Mouse (Mus musculus): ENCODE results near the gene Zfp454.

Zfp454 gene

DNA sequence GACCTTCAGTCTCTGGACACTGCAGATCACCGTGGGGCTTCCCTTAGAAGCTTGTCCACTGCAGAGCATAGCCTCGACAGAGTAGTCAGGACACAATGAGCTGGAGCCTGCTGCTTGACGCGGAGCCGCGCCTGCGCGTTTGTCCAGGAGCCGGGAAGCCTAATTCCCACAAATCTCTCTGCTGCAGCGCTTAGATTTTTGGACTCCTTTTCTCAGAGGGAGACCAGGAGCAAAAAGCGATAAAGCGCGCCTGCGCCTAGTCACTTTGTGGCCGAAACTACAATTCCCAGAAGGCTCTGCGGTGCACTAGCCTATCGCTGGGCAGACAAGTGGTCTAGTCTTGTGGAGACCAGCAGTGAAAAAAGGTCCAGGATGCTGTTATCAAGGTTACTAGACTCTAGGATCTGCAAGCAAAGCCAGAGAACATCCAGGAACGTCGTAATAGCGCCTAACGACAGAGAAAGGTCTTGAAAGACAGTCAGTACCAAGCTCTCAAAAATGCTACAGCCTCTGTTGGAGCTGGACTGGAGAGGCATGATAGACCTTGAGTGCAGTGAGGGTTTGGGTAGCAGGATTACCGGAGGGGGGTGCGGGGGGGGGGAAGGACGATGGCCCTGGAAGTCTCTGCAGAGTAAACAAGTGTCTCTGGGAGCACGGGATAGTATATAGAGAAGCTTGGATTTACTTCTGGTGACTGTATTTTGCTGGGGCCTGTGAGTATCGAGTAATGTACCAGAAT lies at the start of gene Zfp454:
Zfp454 (minus strand) TSS at position 262 of the 739 bp plus-strand sequence.
- peak; percentile 88 for DNase-seq (ENCODE audit: low spot score)

DNA sequence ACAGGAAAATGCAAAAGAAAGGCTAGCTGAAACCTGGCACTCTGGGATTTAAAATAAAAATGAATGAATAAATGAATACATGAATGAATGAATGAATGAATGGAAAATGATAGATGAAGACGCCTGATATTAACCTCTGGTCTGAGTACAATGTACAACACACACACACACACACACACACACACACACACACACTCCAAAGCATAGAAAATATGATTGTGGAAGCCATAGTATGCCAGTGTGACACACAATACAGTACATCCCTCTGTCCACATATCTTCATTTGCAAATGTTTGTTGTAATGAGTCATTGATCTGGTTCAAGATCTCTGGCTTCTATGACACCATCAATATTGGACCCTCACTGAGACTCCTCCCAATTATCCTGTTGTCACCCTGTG lies 44.6 kb upstream of the Zfp454 start:
- DNase-seq (ENCODE audit: low spot score) = no peak

DNA sequence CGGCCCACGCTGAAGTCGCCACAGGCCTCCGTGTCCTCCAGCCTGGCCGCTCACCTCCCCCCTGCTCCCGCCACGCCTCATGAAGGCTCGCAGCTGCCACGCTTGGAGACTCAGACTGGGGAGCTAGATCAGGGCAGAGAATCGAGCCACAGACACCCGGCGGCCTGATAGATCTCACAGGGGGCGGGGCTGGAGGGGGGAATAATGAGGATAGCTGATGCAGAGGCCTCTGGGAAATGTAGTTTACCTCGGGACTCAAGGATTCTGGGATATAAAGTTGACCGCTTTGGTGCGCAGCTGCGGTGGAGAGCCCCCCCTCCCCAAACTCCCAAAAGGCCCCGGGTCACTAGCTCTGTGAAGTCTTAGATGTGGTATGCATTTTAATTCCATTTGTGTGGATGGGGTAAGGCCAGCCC lies 44.0 kb upstream of the Zfp454 start, which contains the start of gene Zfp354b:
Zfp354b (minus strand) TSS at position 183 of the 416 bp plus-strand sequence.
- peak; percentile 86 for DNase-seq (ENCODE audit: low spot score)

DNA sequence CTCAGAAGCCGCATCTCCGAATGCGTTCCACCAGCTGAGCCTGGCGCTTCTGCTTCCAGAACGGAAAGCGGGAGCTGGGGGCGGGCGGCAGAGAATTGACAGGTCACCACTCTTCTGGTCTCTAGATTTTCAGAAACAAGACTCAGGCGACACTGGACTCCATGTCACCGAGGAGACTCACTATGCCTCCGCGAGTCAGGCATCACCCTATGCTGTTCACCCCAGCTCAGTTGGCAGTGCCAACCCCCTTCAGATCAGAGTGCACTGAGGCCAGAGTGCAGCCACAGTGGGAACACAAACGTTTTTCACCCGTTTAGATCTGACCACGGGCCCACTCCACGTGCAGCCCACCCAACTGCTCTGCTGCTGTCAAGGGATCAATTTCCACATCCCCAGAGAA lies 43.6 kb upstream of the Zfp454 start:
- DNase-seq (ENCODE audit: low spot score) = peak; percentile 3

DNA sequence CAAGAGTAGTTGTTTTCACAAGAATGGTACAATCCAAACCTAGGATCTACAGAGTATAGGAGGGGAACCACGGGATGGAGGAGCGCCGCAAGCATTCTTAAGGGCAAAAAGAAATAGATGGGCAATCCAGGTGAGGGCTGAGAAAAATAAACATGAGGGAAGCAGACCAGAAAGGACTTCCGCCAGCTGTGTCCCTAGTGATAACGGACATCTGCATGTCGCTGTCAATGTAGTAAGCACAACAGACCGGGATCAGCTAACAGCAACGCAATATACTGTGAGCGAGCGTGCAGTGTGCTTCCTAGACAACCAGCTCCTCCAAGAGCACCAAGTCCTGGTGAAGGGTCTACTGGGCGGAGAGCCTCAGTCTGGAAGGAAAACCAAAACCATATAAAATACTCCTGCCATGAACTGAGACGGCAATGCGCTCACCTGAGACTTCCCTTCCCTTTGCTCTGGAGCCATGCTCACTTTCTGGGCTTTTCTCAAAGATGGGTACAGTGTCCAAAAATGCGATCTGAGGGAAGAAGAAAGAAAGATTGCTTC lies 43.1 kb upstream of the Zfp454 start:
- no peak for DNase-seq (ENCODE audit: low spot score)

DNA sequence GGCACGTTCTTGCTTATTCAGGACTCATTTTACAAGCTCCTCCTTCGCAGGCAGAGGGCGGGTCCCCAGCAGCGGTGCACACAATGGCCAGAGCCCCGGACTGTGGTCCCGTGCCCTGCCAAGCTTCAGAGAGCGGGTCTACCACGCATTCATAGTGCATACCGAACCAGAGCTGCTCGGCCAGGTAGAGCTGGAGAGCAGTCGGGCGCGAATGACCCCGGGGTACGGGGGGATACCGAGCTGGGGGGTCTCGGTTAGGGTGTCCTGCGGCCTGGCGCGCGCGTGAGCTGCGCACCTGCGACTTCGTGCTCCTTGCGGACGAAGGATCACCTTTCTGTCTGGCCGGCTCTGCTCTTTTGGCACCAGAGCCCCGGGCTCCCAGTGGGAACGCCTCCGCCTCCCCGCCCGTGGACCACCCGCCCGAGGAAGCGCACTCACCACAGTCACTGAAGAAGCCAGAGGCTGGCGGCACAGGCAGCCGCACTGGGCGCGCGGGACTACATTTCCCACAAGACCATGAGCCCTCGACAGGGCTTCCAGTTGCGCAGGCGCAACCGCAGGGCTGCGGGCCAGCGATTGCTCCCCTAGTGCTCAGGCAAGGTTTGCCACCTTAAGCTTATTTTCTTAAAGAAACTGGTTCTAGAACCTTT lies 28.3 kb upstream of the Zfp454 start, which contains the start of gene Zfp2:
Zfp2 (minus strand) TSS at position 495 of the 650 bp plus-strand sequence.
- peak; percentile 85 for DNase-seq (ENCODE audit: low spot score)

DNA sequence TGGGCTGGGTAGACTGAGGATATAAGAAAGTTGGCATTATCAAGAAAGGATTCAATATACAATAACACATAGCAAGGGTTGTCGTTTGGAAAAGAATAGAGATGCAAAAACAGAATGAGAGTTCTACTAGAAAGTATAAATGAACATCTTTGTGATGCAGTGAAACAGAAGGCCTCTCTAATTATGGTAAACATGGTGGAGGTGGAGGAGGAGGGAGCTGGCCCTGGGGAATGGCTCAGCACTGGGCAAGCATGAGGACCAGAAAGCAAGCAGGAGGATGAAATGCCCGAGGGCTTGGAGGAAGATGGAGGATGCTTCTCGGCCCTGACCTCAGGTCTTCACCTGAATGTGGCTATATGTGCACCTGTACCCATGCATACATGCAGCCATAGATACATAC lies 27.0 kb upstream of the Zfp454 start:
- no peak for DNase-seq (ENCODE audit: low spot score)

DNA sequence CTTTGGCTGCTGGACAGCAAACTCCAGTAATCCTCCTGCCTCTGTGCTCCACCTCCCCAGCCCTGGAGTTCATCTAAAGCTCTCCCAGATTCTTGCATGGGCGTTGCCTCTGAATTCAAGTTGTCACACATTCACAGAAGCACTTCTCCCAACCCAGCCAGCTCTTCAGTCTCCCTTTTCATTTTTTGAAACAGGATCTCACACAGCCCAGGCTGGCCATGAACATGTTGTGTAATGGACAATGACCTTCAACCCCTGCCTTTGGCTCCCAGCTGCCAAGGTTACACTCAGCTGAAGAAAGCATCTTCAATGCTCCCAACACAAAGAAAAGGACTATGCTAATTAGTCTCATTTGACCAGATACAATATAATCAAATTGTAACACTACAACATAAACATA lies 25.9 kb upstream of the Zfp454 start:
- DNase-seq (ENCODE audit: low spot score) = no peak

DNA sequence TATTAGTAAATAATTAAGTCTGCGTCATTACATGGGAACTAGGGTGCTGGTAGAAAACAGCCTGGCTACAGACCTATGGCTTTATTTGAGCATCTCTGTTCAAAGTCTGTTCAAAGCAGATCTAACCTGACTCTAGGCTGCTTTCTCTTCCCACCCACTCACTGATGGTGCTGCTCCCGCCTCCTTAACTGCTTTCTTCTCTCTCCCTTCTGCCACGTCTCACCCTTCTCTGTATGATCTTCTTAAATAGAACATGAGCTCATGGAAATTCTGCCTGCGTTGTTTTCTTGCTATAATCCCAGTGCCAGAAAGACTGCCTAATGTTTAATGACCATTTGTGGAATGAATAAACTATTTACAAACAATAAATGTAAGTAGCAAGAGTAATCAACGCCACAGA lies 20.7 kb upstream of the Zfp454 start:
- DNase-seq (ENCODE audit: low spot score) = no peak

DNA sequence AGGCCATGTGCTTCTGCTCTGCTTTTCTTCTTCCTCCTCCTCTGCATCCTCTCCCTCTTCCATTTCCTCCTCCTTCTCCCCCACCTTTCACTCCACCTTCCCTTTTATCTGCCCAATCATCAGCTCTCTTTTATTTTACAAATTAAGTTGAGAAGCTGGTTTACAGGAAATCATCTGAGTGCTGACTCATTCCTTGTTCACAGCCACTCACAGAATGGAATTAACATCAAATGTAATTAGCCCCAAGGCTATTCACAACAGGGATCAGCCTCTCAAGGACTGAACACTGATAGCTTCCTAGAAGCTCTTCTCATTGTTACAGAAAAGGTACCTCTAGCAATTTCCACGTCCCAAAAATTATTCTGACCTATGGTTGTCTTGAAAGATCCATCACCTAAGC lies 9.9 kb upstream of the Zfp454 start:
- no peak for DNase-seq (ENCODE audit: low spot score)

DNA sequence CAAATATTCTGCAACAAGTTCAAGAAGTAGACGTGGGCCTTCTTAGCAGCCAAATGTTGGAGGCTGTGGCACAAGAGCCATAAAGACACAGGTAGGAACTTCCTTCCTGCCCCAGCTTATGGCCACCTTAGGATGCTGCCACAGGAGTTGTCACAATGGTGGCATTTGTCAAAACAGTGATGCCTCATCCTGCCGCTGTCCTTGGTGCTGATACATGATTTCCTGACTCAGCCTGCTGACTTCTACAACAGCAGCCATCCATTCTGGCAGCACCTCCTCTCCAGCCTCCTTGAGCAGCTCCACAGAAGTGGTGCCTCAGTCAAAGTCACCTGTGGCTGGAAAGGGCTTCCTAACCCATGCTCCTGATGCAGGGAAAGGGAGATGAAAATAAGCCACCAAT lies 5.0 kb upstream of the Zfp454 start:
- DNase-seq (ENCODE audit: low spot score) = peak; percentile 7

DNA sequence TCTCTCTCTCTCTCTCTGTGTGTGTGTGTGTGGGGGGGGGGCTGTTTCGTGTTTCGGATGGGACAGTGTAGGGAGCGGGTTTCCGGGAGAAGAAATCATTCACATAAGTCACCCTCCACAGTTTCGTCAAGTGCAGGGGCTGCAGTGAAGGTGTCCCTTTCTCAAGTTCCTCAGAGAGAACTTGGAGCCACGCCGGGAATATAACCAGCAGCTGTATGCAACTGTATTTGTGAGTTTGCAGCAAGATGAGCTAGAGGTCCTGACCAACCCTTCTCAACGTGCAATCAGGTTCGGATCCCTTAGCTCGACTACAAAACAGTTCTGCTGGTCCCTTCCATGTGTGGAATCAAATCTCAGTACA lies 538 bp downstream of the Zfp454 start:
- no peak for DNase-seq (ENCODE audit: low spot score)

DNA sequence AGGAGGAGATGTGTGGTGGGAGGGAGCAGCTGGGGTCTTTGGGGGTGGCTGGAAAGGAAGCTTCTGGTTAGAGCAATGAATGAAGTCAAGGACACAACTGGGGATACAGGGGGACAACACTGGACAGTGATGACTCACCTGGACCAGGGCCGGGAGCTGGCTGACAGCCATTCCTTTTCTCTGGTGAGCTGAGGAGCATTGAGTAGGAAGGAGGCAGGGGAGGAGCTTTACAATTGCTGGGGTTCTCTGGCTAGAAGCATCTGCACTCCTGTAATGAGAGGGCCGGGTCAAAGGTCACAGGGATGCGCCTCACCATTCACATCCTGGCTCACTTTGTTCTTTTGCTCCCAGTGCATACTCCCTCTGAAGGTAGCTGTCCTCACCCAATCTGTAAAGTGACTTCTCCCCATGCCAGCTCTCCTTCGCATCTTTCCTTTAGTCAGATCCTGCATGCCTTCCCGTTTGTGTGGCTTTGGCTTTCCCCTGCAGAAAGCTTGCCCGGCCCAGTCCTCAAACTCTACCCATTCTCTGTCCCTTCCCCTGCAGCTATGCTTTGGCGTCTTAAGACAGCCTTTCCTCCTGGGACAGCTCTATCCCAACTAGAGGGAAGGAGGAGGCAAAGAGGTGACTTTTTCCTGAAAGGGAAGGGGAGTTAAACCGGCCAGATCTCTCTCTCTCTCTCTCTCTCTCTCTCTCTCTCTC lies 1.1 kb downstream of the Zfp454 start:
- DNase-seq (ENCODE audit: low spot score) = no peak

DNA sequence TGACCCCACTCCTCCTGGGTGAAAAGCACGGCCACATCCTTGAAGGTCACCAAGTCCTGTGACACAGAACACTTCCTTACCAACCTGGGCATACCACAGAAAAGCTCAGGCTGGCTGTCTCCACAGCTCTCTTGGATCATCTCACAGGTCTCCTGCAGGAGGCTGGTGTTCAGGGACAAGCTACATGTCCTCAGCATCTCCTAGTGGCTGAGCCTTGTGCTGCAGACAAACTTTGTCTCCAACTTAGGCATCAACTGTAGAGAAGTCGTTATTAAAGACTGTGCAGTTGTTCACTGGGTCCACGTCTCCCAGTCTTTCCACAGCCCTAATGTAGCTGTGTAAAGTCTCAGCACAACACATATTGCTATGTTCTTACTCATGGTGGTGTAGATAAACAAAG lies 3.7 kb downstream of the Zfp454 start:
- no peak for DNase-seq (ENCODE audit: low spot score)

DNA sequence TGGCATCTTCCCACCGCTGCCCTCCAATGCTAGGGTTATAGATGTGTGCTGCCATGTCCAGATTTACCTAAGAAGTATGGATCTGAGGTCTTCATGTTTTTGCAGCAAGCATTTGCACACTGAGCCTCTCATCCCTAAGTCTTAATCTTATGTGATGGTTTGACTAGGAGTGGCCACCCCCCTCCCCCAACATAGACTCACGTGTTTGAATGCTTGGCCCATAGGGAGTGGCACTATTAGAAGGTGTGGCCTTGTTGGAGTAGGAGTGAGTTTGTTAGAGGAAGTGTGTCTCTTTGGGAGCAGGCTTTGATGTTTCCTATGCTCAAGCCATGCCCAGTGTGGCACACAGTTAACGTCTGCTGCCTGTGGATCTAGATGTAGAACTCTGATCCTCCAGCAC lies 8.8 kb downstream of the Zfp454 start:
- no peak for DNase-seq (ENCODE audit: low spot score)

DNA sequence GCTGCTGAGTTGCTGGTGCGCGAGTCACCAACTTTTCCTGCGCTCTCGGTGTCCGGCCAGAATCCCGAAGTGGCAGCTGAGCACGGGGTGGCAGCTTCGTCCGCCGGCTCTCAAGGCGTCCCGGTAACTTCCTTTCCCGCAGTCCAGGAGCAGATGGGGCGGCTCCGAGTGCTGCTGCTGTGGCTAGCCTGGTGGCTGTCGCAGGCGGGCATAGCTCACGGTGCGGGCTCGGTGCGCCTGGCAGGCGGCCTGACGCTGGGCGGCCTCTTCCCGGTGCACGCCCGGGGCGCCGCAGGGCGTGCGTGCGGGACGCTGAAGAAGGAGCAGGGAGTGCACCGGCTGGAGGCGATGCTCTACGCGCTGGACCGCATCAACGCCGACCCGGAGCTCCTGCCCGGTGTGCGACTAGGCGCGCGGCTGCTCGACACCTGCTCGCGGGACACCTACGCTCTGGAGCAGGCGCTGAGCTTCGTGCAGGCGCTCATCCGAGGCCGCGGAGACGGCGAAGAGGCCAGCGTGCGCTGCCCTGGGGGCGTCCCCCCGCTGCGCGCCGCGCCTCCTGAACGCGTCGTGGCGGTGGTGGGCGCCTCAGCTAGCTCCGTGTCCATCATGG lies 36.4 kb downstream of the Zfp454 start:
- no peak for DNase-seq (ENCODE audit: low spot score)

DNA sequence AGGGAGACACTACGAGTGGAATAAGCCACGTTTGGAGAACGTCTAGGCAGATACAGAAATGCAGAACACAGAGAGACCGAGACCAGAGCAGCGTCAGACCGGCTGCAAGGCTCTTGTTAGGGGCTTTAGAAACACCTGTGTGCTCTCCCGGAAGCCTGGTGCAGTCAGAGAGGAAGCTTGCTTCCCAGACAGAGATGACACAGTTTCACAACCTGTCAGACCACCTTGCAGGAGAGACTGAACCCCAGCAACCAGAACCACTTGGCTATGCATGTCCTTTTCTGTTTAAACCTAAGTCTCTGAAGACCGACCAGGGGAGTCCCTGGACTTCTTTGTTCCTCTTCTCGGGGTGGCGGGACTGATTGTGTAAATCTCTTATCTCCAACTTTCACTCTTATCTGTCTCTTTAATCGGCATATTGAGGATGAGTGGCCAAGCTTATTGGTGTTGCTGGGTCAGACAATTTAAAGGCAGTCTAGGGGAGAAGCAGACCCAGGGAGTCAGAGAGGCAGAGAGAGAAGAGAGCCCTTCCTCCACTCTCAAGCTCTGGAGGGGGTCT lies 37.2 kb downstream of the Zfp454 start, which contains the start of gene Grm6:
Grm6 (plus strand) TSS at position 509 of the 559 bp plus-strand sequence.
- DNase-seq (ENCODE audit: low spot score) = no peak

DNA sequence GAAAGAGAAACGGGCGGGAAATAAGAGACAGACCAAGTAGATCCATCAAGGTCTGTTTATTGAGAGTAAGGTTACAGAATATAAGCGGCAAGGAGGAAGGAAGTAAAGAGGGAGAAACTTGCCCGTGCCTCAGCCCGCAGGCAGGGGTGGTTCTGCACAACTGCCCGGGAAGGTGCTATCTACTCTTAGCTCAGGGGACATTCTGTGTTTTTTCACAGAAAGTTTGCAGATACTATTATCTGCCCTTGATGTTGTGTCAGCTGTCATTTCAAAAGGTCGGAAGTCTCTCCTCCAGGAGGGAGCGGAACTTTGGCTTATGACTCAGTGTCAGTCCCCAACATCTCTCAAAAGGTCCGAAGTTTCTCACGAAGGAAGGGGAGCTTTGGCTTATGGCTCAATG lies 38.1 kb downstream of the Zfp454 start:
- DNase-seq (ENCODE audit: low spot score) = no peak

DNA sequence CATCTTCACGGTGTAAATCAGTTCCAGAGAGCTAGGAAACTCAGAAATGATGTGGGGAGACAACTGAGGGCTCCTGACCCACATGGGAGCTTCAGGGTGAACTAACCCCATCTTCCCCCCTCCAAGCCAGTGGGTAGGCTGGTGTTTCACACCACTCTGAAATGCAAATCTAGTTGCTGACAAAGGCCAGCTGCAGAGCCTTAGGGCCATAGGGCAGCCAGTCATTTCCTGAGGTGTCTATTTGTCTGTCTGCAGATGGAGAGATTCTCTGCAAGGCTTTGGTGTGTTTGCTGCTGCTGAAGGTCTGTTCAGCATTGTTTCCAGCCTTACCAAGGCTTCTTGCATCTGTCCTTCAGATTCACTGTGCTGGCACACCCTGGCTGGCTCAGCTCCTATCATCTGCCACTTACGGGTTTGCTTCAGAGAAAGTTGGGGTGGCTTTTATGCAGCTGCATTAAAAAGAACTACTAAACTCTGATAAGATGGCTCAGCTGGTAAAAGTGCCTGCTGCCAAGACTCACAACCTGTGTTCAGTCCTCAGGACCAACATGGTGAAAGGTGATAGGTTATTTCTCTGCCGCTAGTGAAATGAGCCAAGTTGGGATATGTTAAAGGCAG lies 38.8 kb downstream of the Zfp454 start:
- no peak for DNase-seq (ENCODE audit: low spot score)

DNA sequence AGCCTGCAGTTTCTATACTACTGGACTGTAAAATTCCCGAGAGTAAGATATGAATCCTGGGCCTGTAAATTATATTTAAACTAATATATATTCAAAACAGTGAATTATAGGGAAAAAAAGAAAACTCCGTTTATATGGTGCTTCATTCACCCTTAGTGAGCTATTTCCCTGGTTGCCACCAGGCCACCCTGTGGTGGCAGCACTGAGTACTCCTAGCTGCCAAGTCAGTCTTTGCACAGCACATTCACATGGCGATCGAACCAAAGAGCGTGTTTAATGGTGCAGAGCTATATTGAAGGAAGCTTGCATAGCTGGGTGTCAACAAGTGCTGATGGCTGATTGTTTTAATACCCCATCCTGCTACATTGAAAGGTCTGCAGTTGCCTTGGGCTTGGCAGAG lies 40.4 kb downstream of the Zfp454 start:
- no peak for DNase-seq (ENCODE audit: low spot score)

DNA sequence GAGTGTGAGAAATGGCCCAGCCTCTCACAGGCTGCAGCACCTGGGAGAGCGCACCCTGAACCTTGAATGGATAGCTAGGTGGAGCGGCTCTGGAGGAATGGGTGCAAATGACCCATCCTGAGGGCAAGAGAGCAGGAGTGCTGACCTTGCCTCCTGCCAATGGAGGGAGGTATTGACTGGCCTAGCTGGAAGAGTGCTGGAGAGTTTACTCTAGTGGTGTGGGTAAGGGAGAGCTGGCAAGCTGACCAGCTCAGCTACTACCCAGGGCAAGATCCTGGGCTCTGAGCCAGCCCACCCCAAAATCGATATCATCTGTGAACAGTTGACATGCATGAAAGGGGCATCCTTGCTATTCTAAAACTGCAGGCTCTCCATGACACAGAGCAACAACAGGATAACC lies 41.5 kb downstream of the Zfp454 start:
- no peak for DNase-seq (ENCODE audit: low spot score)

All from yolk sac, embryonic 10.5 days (tissue).